Mouse (Mus musculus) liver, embryonic 15.5 days (tissue): ENCODE data around the gene Spns2. TPM values are rescaled to one million over a fixed set of nuclear protein-coding genes. Genes with fewer than 3 reads are reported as not detected.

Experiments used
- ATAC-seq: fragments of 200-750 bp; cut with Nextera tagmentation; 2 replicates; pipeline ENCODE4 v1.8.0; 2017; ENCODE audit warnings: moderate number of reproducible peaks, mild to moderate bottlenecking, moderate library complexity; ENCODE audit not compliant: insufficient read depth
- H3K27ac ChIP-seq: fragments of 300-500 bp; sonication (generic); replicated peaks from 2 replicates; pipeline ENCODE4 v1.5.1; 2015; ENCODE audit warnings: mild to moderate bottlenecking, inconsistent platforms
- H3K27me3 ChIP-seq: fragments of 300-500 bp; sonication (generic); 2 replicates; pipeline ENCODE4 v1.6.1; 2015; ENCODE audit warnings: mild to moderate bottlenecking, inconsistent platforms
- H3K36me3 ChIP-seq: fragments of 300-500 bp; sonication (generic); replicated peaks from 2 replicates; pipeline ENCODE4 v1.6.1; 2015; ENCODE audit warnings: moderate library complexity, mild to moderate bottlenecking, inconsistent platforms
- H3K4me1 ChIP-seq: fragments of 300-500 bp; sonication (generic); replicated peaks from 2 replicates; pipeline ENCODE4 v1.6.1; 2015; ENCODE audit warnings: inconsistent platforms
- H3K4me2 ChIP-seq: fragments of 300-500 bp; sonication (generic); 2 replicates; pipeline ENCODE4 v1.6.1; 2015; ENCODE audit warnings: moderate library complexity, mild to moderate bottlenecking, inconsistent platforms
- H3K4me3 ChIP-seq: fragments of 300-500 bp; sonication (generic); replicated peaks from 2 replicates; pipeline ENCODE4 v1.5.1; 2015; ENCODE audit warnings: mild to moderate bottlenecking, inconsistent platforms
- H3K9ac ChIP-seq: fragments of 300-500 bp; sonication (generic); 2 replicates; pipeline ENCODE4 v1.6.1; 2015; ENCODE audit warnings: moderate library complexity, mild to moderate bottlenecking, inconsistent platforms
- H3K9me3 ChIP-seq: fragments of 300-500 bp; sonication (generic); replicated peaks from 2 replicates; pipeline ENCODE4 v1.6.1; 2016; ENCODE audit warnings: inconsistent platforms
- WGBS: fragments of 180-500 bp; shearing (Covaris S2); methylation state at CpG from one replicate; pipeline ENCODE4 v1.1.7; 2015; ENCODE audit warnings: mixed read lengths; ENCODE audit not compliant: insufficient replicate concordance; 5-methylcytosine and 5-hydroxymethylcytosine counted together
- polyA plus RNA-seq: library from polyadenylated mRNA; unstranded; fragments of >200 nt; fragmentation: Nextera tagmentation; extraction: Ambion mirVana; gene quantifications from 2 replicates; pipeline ENCODE4 v1.2.1, GENCODE M21; 2015

Gene Spns2
- polyA plus RNA-seq, 1 experiment from 2014 or later: 4.1 TPM

- Histone ChIP-seq H3K9ac (no peak overlapping the region), H3K4me3 (no peak overlapping the region), H3K4me1 (peaks cover 87% of the 10 kb centered on the region), H3K27me3 (no peaks in the 10 kb centered on the region), H3K9me3 (no peaks in the 10 kb centered on the region), H3K36me3 (no peaks in the 10 kb centered on the region), H3K27ac (no peak overlapping the region), H3K4me2 (no peak overlapping the region)
- no peak for ATAC-seq
- WGBS: 68% methylated on average over 4 of the region's 4 CpGs
These were observed 16.2 kb downstream of the Spns2 start for GRCm38 (mm10) chr11:72473540-72473939.

GRCm38 (mm10) chr11:72471381-72471780, 18.3 kb downstream of the Spns2 start:
- Histone ChIP-seq H3K9ac (no peak overlapping the region), H3K27ac (no peak overlapping the region), H3K4me3 (no peak overlapping the region), H3K4me2 (no peak overlapping the region), H3K36me3 (no peaks in the 10 kb centered on the region), H3K4me1 (peaks cover 90% of the 10 kb centered on the region), H3K9me3 (no peaks in the 10 kb centered on the region), H3K27me3 (no peaks in the 10 kb centered on the region)
- 78% methylated on average over 6 of the region's 6 CpGs for WGBS
- ATAC-seq: no peak

- Histone ChIP-seq H3K4me3 (no peak overlapping the region), H3K9ac (no peak overlapping the region), H3K27me3 (no peaks in the 10 kb centered on the region), H3K4me2 (no peak overlapping the region), H3K9me3 (no peaks in the 10 kb centered on the region), H3K4me1 (peaks cover 88% of the 10 kb centered on the region), H3K27ac (peak overlapping the region; percentile 31; the same call in 1 of the 2 replicates), H3K36me3 (no peaks in the 10 kb centered on the region)
- WGBS: 42% methylated on average over 4 of the region's 4 CpGs
- ATAC-seq: no peak
These were observed 19.7 kb downstream of the Spns2 start for GRCm38 (mm10) chr11:72470004-72470403.

- no peaks in the 10 kb centered on the region for H3K36me3 ChIP-seq
- peak overlapping the region; percentile 33; the same call in 1 of the 2 replicates for H3K27ac ChIP-seq
- H3K9ac ChIP-seq: no peak overlapping the region
- no peaks in the 10 kb centered on the region for H3K27me3 ChIP-seq
- no peaks in the 10 kb centered on the region for H3K9me3 ChIP-seq
- peaks cover 81% of the 10 kb centered on the region for H3K4me1 ChIP-seq
- H3K4me2 ChIP-seq: no peak overlapping the region
- WGBS: 31% methylated on average over 5 of the region's 5 CpGs
- H3K4me3 ChIP-seq: no peak overlapping the region
- ATAC-seq: peak; percentile 30
These were observed 20.5 kb downstream of the Spns2 start for GRCm38 (mm10) chr11:72469217-72469616.

GRCm38 (mm10) chr11:72468525-72468924, 21.2 kb downstream of the Spns2 start:
- peaks cover 74% of the 10 kb centered on the region for H3K4me1 ChIP-seq
- peak overlapping the region; percentile 45; the same call in 1 of the 2 replicates for H3K27ac ChIP-seq
- no peak for ATAC-seq
- whole genome bisulfite sequencing: 57% methylated on average over 5 of the region's 5 CpGs
- no peaks in the 10 kb centered on the region for H3K36me3 ChIP-seq
- H3K4me3 ChIP-seq: no peak overlapping the region
- no peak overlapping the region for H3K9ac ChIP-seq
- no peaks in the 10 kb centered on the region for H3K9me3 ChIP-seq
- H3K4me2 ChIP-seq: no peak overlapping the region
- no peaks in the 10 kb centered on the region for H3K27me3 ChIP-seq

GRCm38 (mm10) chr11:72466694-72467507, 22.8 kb downstream of the Spns2 start:
- Histone ChIP-seq H3K27me3 (no peaks in the 10 kb centered on the region), H3K9ac (no peak overlapping the region), H3K4me1 (peaks cover 70% of the 10 kb centered on the region), H3K4me2 (peak overlapping the region; percentile 49), H3K27ac (peak overlapping the region; percentile 65), H3K36me3 (0 out of 2 replicates have a peak, but pooled peaks cover 3% of the 10 kb centered on the region), H3K4me3 (no peak overlapping the region), H3K9me3 (no peaks in the 10 kb centered on the region)
- 2% methylated on average over 11 of the region's 11 CpGs for WGBS
- ATAC-seq: peak; percentile 65

GRCm38 (mm10) chr11:72465978-72466693, 23.6 kb downstream of the Spns2 start:
- Histone ChIP-seq H3K4me3 (no peak overlapping the region), H3K9ac (no peak overlapping the region), H3K36me3 (peaks cover 7% of the 10 kb centered on the region; the same call in 1 of the 2 replicates), H3K27me3 (no peaks in the 10 kb centered on the region), H3K27ac (peak overlapping the region; percentile 65), H3K4me2 (peak overlapping the region; percentile 49), H3K4me1 (peaks cover 66% of the 10 kb centered on the region), H3K9me3 (no peaks in the 10 kb centered on the region)
- WGBS: 51% methylated on average over 11 of the region's 11 CpGs
- peak; percentile 43 for ATAC-seq

- no peaks in the 10 kb centered on the region for H3K9me3 ChIP-seq
- no peak overlapping the region for H3K4me2 ChIP-seq
- H3K36me3 ChIP-seq: peaks cover 14% of the 10 kb centered on the region; the same call in 1 of the 2 replicates
- no peak overlapping the region for H3K27ac ChIP-seq
- no peak overlapping the region for H3K4me3 ChIP-seq
- H3K9ac ChIP-seq: no peak overlapping the region
- no peak for ATAC-seq
- 65% methylated on average over 3 of the region's 3 CpGs for WGBS
- H3K4me1 ChIP-seq: peaks cover 58% of the 10 kb centered on the region
- H3K27me3 ChIP-seq: no peaks in the 10 kb centered on the region
These were observed 24.9 kb downstream of the Spns2 start for GRCm38 (mm10) chr11:72464821-72465220.

GRCm38 (mm10) chr11:72461500-72461981, 28.2 kb downstream of the Spns2 start:
- no peak overlapping the region for H3K4me2 ChIP-seq
- no peaks in the 10 kb centered on the region for H3K9me3 ChIP-seq
- peaks cover 55% of the 10 kb centered on the region for H3K4me1 ChIP-seq
- no peak for ATAC-seq
- peaks cover 14% of the 10 kb centered on the region; the same call in 1 of the 2 replicates for H3K36me3 ChIP-seq
- H3K27me3 ChIP-seq: no peaks in the 10 kb centered on the region
- H3K9ac ChIP-seq: no peak overlapping the region
- H3K4me3 ChIP-seq: no peak overlapping the region
- 47% methylated on average over 5 of the region's 5 CpGs for WGBS
- no peak overlapping the region; the same call in 1 of the 2 replicates for H3K27ac ChIP-seq

- Histone ChIP-seq H3K4me2 (peak overlapping the region; percentile 20), H3K4me1 (peaks cover 50% of the 10 kb centered on the region), H3K9me3 (no peaks in the 10 kb centered on the region), H3K36me3 (peaks cover 14% of the 10 kb centered on the region; the same call in 1 of the 2 replicates), H3K27me3 (no peaks in the 10 kb centered on the region), H3K27ac (peak overlapping the region; percentile 58), H3K4me3 (peak overlapping the region; percentile 27), H3K9ac (no peak overlapping the region)
- ATAC-seq: no peak; the same call in 1 of the 2 replicates
- 23% methylated on average over 3 of the region's 3 CpGs for WGBS
These were observed 31.2 kb downstream of the Spns2 start for GRCm38 (mm10) chr11:72458502-72458901.

GRCm38 (mm10) chr11:72457995-72458496, 31.7 kb downstream of the Spns2 start:
- peaks cover 50% of the 10 kb centered on the region for H3K4me1 ChIP-seq
- H3K9ac ChIP-seq: no peak overlapping the region
- peak overlapping the region; percentile 27 for H3K4me3 ChIP-seq
- H3K27ac ChIP-seq: peak overlapping the region; percentile 58
- peak overlapping the region; percentile 20 for H3K4me2 ChIP-seq
- no peaks in the 10 kb centered on the region for H3K27me3 ChIP-seq
- peak; percentile 73 for ATAC-seq
- no peaks in the 10 kb centered on the region for H3K9me3 ChIP-seq
- 49% methylated on average over 12 of the region's 12 CpGs for WGBS
- peaks cover 14% of the 10 kb centered on the region for H3K36me3 ChIP-seq
